ENCODE assay signal across 8 mouse cellular contexts in the genomic region with DNA sequence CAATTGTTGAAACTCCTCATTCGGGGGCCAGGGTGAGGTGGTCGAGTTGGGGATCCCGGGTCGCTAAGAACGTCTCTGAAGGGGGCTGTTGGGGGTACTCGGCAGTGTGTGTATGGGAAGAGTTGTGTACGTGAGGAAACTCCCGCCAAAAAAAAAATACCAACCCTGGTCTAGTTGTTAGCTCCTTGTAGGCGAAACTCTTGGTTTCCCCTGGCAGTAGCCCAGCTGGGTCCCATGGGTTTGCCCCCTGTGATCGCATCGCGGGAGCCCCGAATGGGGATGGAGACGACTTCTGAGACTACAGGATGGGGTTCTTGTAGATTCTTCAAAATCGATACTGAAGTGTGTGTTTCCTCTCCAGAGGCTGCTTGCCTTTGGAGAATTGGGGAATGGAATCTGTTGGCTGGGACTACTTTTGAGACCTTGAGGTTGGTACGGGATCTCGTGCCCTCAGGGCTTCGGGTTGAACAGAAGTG. TPM values are rescaled to one million over a fixed set of nuclear protein-coding genes. Genes with fewer than 3 reads are reported as not detected.
A peak's percentile ranks its signal among the peaks of the same experiment; 100 is the strongest.
DNase-seq lines count a peak whose midpoint lies in the region; ATAC-seq and TF ChIP-seq lines count a peak whose summit lies in the region.

No protein-coding gene starts in this region.

- H3K9me3 ChIP-seq in hindbrain, embryonic 16.5 days (ENCODE audit: control insufficient read depth, low read length): no peaks in the 10 kb centered on the region
- H3K9me3 ChIP-seq in midbrain, postnatal 0 days (ENCODE audit: low read length): no peaks in the 10 kb centered on the region

- H3K36me3 ChIP-seq in heart, adult 2 months (ENCODE audit: control insufficient read depth, insufficient read depth, low read length): no peaks in the 10 kb centered on the region
- H3K36me3 ChIP-seq in thymus, adult 2 months (ENCODE audit: control insufficient read depth, insufficient read depth, low read length): peaks cover 6% of the 10 kb centered on the region
- peaks cover 11% of the 10 kb centered on the region for H3K36me3 ChIP-seq in hindbrain, embryonic 16.5 days (ENCODE audit: control insufficient read depth, insufficient read depth, low read length)
- H3K36me3 ChIP-seq in midbrain, postnatal 0 days (ENCODE audit: insufficient read depth, low read length): peaks cover 13% of the 10 kb centered on the region

- no peak for DNase-seq in heart, adult 2 months
- no peak for DNase-seq in heart, adult 18-20 months
- no peak for DNase-seq in thymus, adult 2 months
- DNase-seq in thymus, postnatal 0 days (ENCODE audit: low spot score): no peak
- DNase-seq in midbrain, postnatal 0 days (ENCODE audit: low spot score): peak; percentile 12
- no peak for DNase-seq in frontal cortex, adult 2 months (ENCODE audit: extremely low spot score in 1 of 2, low spot score in 1 of 2)
- DNase-seq in left cerebral cortex, adult 9 months (ENCODE audit: low spot score in 2 of 2): no peak

- no peaks in the 10 kb centered on the region for H3K27me3 ChIP-seq in heart, adult 2 months (ENCODE audit: control insufficient read depth, insufficient read depth, low read length)
- no peaks in the 10 kb centered on the region for H3K27me3 ChIP-seq in thymus, adult 2 months (ENCODE audit: control insufficient read depth, insufficient read depth, low read length)
- H3K27me3 ChIP-seq in hindbrain, embryonic 16.5 days (replicated peaks; ENCODE audit: control insufficient read depth, insufficient read depth, low read length): no peaks in the 10 kb centered on the region
- no peaks in the 10 kb centered on the region for H3K27me3 ChIP-seq in midbrain, postnatal 0 days (ENCODE audit: insufficient read depth, low read length)

- no peak for TF ChIP-seq EP300 in heart, adult 2 months (IDR thresholded peaks at IDR 0.05; ENCODE audit: insufficient read depth, low read depth, low read length)

- H3K4me2 ChIP-seq in hindbrain, embryonic 16.5 days (ENCODE audit: low read length): peak overlapping the region; percentile 71
- peak overlapping the region; percentile 91 for H3K4me2 ChIP-seq in midbrain, postnatal 0 days (ENCODE audit: low read depth, low read length, poor library complexity, severe bottlenecking)

- intact Hi-C loops in heart, adult 2 months (cut with DNase I): loop anchor here (5.0 kb wide), 1 partner anchor 125 kb away; no protein-coding TSS in a partner anchor

- peak overlapping the region; percentile 60 for H3K9ac ChIP-seq in heart, adult 2 months (ENCODE audit: low read depth, low read length)
- H3K9ac ChIP-seq in hindbrain, embryonic 16.5 days (ENCODE audit: low read depth, low read length): peak overlapping the region; percentile 72
- peak overlapping the region; percentile 100 for H3K9ac ChIP-seq in midbrain, postnatal 0 days (replicated peaks; ENCODE audit: low read length, poor library complexity, severe bottlenecking)

- H3K27ac ChIP-seq in heart, adult 2 months: peak overlapping the region; percentile 96
- H3K27ac ChIP-seq in thymus, adult 2 months (ENCODE audit: control insufficient read depth, insufficient read depth, low read length): no peak overlapping the region
- peak overlapping the region; percentile 99 for H3K27ac ChIP-seq in hindbrain, embryonic 16.5 days (ENCODE audit: low read depth, low read length)
- H3K27ac ChIP-seq in midbrain, postnatal 0 days (ENCODE audit: low read depth, low read length): peak overlapping the region; percentile 100

- H3K4me3 ChIP-seq in heart, adult 2 months: peak overlapping the region; percentile 68
- H3K4me3 ChIP-seq in thymus, adult 2 months (ENCODE audit: control insufficient read depth, insufficient read depth, low read length): peak overlapping the region; percentile 59
- peak overlapping the region; percentile 81 for H3K4me3 ChIP-seq in hindbrain, embryonic 16.5 days (ENCODE audit: low read length)
- peak overlapping the region; percentile 84 for H3K4me3 ChIP-seq in midbrain, postnatal 0 days (ENCODE audit: low read depth, low read length)

- no peak for TF ChIP-seq POLR2A in heart, adult 2 months (IDR thresholded peaks at IDR 0.05; ENCODE audit: insufficient read depth, low read depth, low read length)
- TF ChIP-seq POLR2A in thymus, adult 2 months (IDR thresholded peaks at IDR 0.05; ENCODE audit: control insufficient read depth, extremely low read depth, insufficient read depth, low read length, poor library complexity): no peak

- 3% methylated on average over 18 of the region's 18 CpGs for WGBS in heart, adult 2 months
- 3% methylated on average over 18 of the region's 18 CpGs for WGBS in thymus, adult 2 months
- 1% methylated on average over 18 of the region's 18 CpGs for WGBS in hindbrain, embryonic 16.5 days
- 2% methylated on average over 18 of the region's 18 CpGs for WGBS in midbrain, postnatal 0 days

- H3K79me2 ChIP-seq in heart, adult 2 months (replicated peaks; ENCODE audit: control insufficient read depth, insufficient read depth, low read length): no peaks in the 10 kb centered on the region; the same call in 1 of the 2 replicates

- no peak for TF ChIP-seq CTCF in heart, adult 2 months (IDR thresholded peaks at IDR 0.05)
- no peak for TF ChIP-seq CTCF in thymus, adult 2 months (IDR thresholded peaks at IDR 0.05; ENCODE audit: borderline replicate concordance, control insufficient read depth, extremely low read depth, insufficient read depth, low read length, poor library complexity)
- no peak for TF ChIP-seq CTCF in midbrain, postnatal 0 days (IDR thresholded peaks at IDR 0.05)

- ATAC-seq in hindbrain, embryonic 16.5 days: no peak
- ATAC-seq in midbrain, postnatal 0 days (ENCODE audit: low FRiP score): no peak

- peaks cover 2% of the 10 kb centered on the region for H3K4me1 ChIP-seq in heart, adult 2 months (ENCODE audit: control insufficient read depth, insufficient read depth, low read length)
- peaks cover 8% of the 10 kb centered on the region for H3K4me1 ChIP-seq in thymus, adult 2 months (replicated peaks; ENCODE audit: control insufficient read depth, insufficient read depth, low read length)
- H3K4me1 ChIP-seq in hindbrain, embryonic 16.5 days (ENCODE audit: control insufficient read depth, insufficient read depth, low read depth, low read length): peaks cover 12% of the 10 kb centered on the region
- H3K4me1 ChIP-seq in midbrain, postnatal 0 days (ENCODE audit: insufficient read depth, low read length): 0 out of 2 replicates have a peak, but pooled peaks cover 3% of the 10 kb centered on the region

RNA-seq across cellular contexts. Expression of a gene that starts 1.2 kb away (rescaled TPM):
- total RNA-seq in heart, adult 2 months (2021): 10 to 100 TPM; 12.0 to 15.8 TPM
- 14.0 and 14.2 TPM in 2 replicates for polyA plus RNA-seq in heart, adult 2 months (2012; rRNA removed)
- 10 to 100 TPM; 14.8 to 19.6 TPM for total RNA-seq in heart, adult 18-20 months (2021)
- polyA plus RNA-seq in thymus, adult 2 months (2012; rRNA removed): 63.1 and 64.8 TPM in 2 replicates
- polyA plus RNA-seq in thymus, postnatal 0 days (2015; fragmentation: Nextera tagmentation; extraction: Ambion mirVana): 6.2 and 8.6 TPM in 2 replicates
- 6.3 and 7.0 TPM in 2 replicates for polyA plus RNA-seq in hindbrain, embryonic 16.5 days (2015; fragmentation: Nextera tagmentation; extraction: Ambion mirVana)
- 14.9 and 21.5 TPM in 2 replicates for total RNA-seq in midbrain, postnatal 0 days (2014; rRNA removed)
- 3.5 and 4.9 TPM in 2 replicates for polyA plus RNA-seq in midbrain, postnatal 0 days (2015; fragmentation: Nextera tagmentation; extraction: Ambion mirVana)
- 39.0 and 44.3 TPM in 2 replicates for polyA plus RNA-seq in frontal cortex, adult 2 months (2012; rRNA removed)

RNA-seq across cellular contexts. Expression of a gene that starts 32.9 kb away (rescaled TPM):
- under 1 TPM; 0.48 to 0.52 TPM for total RNA-seq in heart, adult 2 months (2021)
- polyA plus RNA-seq in heart, adult 2 months (2012; rRNA removed): 0.38 and 0.78 TPM in 2 replicates
- total RNA-seq in heart, adult 18-20 months (2021): under 1 TPM in 1 of 2 experiments, not detected in 1; 0.46 TPM
- polyA plus RNA-seq in thymus, adult 2 months (2012; rRNA removed): 5.9 and 8.2 TPM in 2 replicates
- polyA plus RNA-seq in thymus, postnatal 0 days (2015; fragmentation: Nextera tagmentation; extraction: Ambion mirVana): 6.7 and 6.9 TPM in 2 replicates
- 1.2 and 2.0 TPM in 2 replicates for polyA plus RNA-seq in hindbrain, embryonic 16.5 days (2015; fragmentation: Nextera tagmentation; extraction: Ambion mirVana)
- 0.66 and 1.5 TPM in 2 replicates for total RNA-seq in midbrain, postnatal 0 days (2014; rRNA removed)
- polyA plus RNA-seq in midbrain, postnatal 0 days (2015; fragmentation: Nextera tagmentation; extraction: Ambion mirVana): 1.0 and 1.1 TPM in 2 replicates
- polyA plus RNA-seq in frontal cortex, adult 2 months (2012; rRNA removed): 0.88 and 0.92 TPM in 2 replicates

RNA-seq across cellular contexts. Expression of a gene that starts 56.2 kb away (rescaled TPM):
- not detected for total RNA-seq in heart, adult 2 months (2021)
- polyA plus RNA-seq in heart, adult 2 months (2012; rRNA removed): 0.02 TPM in 1 of 2 replicates, not detected in the other
- not detected for total RNA-seq in heart, adult 18-20 months (2021)
- 0.17 and 0.26 TPM in 2 replicates for polyA plus RNA-seq in thymus, adult 2 months (2012; rRNA removed)
- 0.10 TPM in 1 of 2 replicates, not detected in the other for polyA plus RNA-seq in thymus, postnatal 0 days (2015; fragmentation: Nextera tagmentation; extraction: Ambion mirVana)
- polyA plus RNA-seq in hindbrain, embryonic 16.5 days (2015; fragmentation: Nextera tagmentation; extraction: Ambion mirVana): not detected in 2 replicates
- 0.05 and 0.14 TPM in 2 replicates for total RNA-seq in midbrain, postnatal 0 days (2014; rRNA removed)
- 0.07 TPM in 1 of 2 replicates, not detected in the other for polyA plus RNA-seq in midbrain, postnatal 0 days (2015; fragmentation: Nextera tagmentation; extraction: Ambion mirVana)
- 0.22 and 0.23 TPM in 2 replicates for polyA plus RNA-seq in frontal cortex, adult 2 months (2012; rRNA removed)
